Mouse (Mus musculus) testis, adult 2 months (tissue): ENCODE results near the gene Eno2.

Experiments used
- CTCF ChIP-seq: fragments of 200-500 bp; IDR thresholded peaks from 2 replicates; pipeline ENCODE4 v1.5.1; 2012; ENCODE audit warnings: low read depth, mild to moderate bottlenecking, inconsistent platforms, low read length, moderate library complexity; ENCODE audit not compliant: control insufficient read depth, insufficient read depth, insufficient replicate concordance
- POLR2A ChIP-seq: fragments of 200-500 bp; IDR thresholded peaks from 2 replicates; pipeline ENCODE4 v1.6.1; 2012; ENCODE audit warnings: low read depth, mild to moderate bottlenecking, inconsistent platforms, low read length, moderate library complexity; ENCODE audit not compliant: control insufficient read depth

GRCm38 (mm10) chr6:124796200-124796599 is 26.7 kb upstream of the Eno2 start:
- no peak for TF ChIP-seq CTCF
- no peak for TF ChIP-seq POLR2A
